Mouse (Mus musculus) cerebellum, adult 18-20 months (tissue): ENCODE results near the gene Id1.

ENCODE experiments used
- DNase-seq, 2 experiments: peaks; one replicate each; pipeline ENCODE4 v3.0.0; 2021

Gene Id1

DNA sequence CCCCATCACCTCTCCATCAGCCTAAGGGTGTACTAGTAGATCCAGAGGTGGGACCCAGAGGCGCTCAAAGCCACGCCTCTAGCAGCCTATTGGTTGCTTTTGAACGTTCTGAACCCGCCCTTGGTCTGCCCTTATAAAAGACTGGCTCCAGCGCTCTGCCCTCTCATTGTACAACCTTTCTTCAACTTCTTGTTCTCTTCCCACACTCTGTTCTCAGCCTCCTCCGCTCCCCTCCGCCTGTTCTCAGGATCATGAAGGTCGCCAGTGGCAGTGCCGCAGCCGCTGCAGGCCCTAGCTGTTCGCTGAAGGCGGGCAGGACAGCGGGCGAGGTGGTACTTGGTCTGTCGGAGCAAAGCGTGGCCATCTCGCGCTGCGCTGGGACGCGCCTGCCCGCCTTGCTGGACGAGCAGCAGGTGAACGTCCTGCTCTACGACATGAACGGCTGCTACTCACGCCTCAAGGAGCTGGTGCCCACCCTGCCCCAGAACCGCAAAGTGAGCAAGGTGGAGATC is at the start of gene Id1:
Gene Id1, plus strand, starts transcription at position 162 of the 512 bp plus-strand sequence.
- DNase-seq = peak; percentile 39 to 55

DNA sequence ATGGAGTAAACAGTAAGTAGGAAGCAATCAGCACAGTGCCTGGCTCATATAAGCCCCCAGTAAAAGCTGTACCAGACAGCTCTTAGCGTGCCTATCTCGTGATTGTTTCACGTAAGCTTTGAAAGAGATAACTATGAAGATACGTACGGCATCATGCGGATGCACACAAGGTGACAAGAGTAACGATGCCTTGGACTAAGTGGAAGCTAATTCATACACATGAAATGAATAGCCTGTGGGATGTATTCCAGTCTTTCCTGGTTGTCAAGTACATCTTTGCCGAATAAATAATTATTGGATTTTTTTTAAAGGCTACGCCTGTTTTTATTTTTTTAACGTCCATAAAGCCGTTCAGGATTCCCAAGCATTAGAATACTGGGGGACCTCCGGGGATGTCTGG is 49.7 kb upstream of the Id1 start:
- DNase-seq = no peak

- DNase-seq = peak; percentile 93 to 95
These were observed 49.2 kb upstream of the Id1 start, which contains the start of gene Mcts2 for GRCm38 (mm10) chr2:152686806-152687267. TSS of gene Mcts2 (plus strand) at chr2:152687035.

GRCm38 (mm10) chr2:152691564-152692217 is 44.4 kb upstream of the Id1 start:
- DNase-seq = peak in 1 of 2 experiments; percentile 60

DNA sequence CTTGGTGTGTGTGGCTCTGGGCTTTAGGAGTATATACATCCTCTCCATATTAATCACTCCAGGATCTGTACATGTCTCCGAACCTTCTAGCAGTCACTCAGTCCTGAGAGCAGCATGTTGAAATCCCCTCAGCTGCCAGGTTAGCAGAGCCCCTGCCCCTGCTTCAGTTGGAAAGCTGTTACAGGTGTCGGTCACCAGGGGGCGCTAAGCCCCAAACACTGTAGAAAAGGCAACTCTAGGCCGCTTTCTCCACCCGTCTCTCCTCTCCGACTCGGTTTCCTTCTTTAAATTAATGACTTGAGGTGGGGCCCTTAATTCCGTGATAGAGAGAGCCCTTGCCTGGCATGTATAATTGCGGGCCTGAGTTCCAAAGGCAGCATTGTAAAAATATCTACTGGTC is 42.8 kb upstream of the Id1 start:
- DNase-seq = peak; percentile 67 to 81

DNA sequence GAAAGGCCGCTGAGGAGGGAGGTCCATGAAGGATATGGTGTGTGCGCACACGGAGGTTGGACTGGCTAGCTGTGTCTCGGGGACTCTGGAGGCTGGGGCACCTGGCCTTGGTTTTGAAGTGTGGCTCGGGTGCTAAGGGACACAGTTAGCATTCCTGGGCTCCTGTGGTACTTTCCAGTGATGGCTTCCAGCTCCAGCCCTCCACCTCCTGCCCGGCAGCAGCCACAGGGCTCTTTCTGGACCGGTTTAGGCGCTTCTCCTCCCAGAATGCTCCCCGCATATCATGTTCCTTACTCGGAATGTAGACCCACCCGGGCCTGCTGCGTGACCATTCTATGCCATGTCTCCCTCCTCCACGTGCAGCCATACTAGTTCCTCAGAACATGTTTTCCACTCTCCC is 42.3 kb upstream of the Id1 start:
- DNase-seq = no peak

GRCm38 (mm10) chr2:152694708-152695107 is 41.3 kb upstream of the Id1 start:
- DNase-seq = no peak

DNA sequence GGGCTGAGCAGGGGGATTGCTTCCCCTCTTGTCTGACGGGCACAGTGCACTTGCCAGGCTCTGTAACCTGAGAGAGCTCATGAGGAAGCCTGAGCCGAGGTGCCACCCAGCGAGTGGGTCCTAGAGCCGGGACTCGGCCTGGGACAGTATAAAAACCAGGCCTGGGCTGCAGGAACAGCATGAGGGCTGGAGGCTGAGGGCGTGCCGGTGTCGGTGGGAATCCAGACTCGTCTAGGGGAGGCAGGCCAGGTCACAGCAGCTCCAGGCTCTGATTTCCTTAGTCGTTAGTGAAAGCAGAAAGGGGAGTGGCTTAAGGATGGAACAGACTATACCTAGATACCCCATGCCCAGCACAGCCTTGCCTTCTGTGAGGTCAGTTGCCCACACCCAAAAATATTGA is 40.0 kb upstream of the Id1 start:
- DNase-seq = no peak

- peak; percentile 93 to 97 for DNase-seq
These were observed 39.4 kb upstream of the Id1 start for GRCm38 (mm10) chr2:152696476-152697164.

DNA sequence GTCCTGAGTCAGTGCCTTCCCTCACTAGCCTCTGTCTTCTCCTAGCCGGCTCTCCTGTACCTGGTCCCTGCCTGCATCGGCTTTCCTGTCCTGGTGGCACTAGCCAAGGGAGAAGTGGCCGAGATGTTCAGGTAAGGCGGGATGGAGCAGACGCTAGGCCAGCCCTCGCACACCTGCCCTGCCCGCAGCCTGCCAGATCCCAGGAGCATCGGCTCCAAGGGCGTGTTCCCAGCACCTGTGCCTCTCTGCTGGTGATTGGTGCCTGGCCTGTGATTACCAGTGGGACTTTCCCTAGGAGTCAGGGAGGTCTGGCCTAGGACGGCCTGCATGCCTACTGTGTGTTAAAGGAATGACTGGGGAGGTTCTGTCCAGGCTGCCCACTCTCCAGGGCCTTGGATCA is 35.9 kb upstream of the Id1 start:
- peak; percentile 40 to 54 for DNase-seq

- DNase-seq = peak; percentile 59 to 62
These were observed 35.3 kb upstream of the Id1 start for GRCm38 (mm10) chr2:152700725-152701124.

DNA sequence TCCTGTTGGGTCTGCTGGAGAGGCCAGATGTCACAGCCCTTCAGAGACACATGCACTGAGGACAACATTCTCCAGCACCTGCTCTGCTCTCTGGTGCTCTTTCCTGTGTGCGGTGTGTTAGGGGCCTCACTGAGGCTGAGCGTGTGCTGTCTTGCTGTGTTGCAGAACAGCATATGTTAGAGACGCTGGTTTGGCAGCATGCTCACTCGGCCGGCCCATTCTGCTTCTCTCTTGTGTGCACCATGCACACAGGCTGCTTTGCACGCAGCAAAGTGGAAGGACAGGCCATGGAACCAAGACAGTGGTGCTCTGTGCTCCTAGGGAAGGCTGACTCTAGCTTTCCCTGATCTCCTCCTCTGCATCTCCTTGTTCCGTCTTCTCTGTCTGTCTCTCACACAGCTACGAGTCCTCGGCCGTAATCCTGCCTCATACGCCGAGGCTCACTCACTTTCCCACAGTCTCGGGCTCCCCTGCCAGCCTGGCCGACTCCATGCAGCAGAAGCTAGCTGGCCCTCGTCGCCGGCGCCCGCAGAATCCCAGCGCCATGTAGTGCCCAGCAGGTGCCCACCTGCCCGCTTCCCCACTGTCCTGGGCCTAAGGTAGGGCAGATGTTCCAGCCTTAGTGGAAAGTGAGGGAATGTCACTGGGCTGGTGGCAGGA is 32.3 kb upstream of the Id1 start:
- peak; percentile 63 to 64 for DNase-seq

DNA sequence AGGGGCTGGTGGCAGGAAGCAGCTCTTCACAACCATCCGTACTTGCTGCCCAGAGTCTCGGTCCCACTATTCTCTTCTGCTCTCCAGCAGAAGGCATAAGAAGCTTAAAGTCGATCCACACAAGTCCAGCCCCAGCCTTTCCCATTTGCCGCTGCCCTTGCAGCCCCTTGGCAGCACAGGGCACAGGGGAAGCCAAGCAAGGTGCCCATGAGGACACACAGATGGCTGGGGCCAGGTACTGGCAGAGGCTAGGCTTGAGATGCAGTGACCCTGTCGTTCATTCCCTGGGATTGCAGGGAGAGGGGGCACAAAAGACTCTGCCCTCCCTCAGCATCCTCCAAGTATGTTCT is 31.8 kb upstream of the Id1 start:
- peak; percentile 73 to 79 for DNase-seq

- peak; percentile 33 to 56 for DNase-seq
These were observed 31.2 kb upstream of the Id1 start for GRCm38 (mm10) chr2:152704811-152705370.

DNA sequence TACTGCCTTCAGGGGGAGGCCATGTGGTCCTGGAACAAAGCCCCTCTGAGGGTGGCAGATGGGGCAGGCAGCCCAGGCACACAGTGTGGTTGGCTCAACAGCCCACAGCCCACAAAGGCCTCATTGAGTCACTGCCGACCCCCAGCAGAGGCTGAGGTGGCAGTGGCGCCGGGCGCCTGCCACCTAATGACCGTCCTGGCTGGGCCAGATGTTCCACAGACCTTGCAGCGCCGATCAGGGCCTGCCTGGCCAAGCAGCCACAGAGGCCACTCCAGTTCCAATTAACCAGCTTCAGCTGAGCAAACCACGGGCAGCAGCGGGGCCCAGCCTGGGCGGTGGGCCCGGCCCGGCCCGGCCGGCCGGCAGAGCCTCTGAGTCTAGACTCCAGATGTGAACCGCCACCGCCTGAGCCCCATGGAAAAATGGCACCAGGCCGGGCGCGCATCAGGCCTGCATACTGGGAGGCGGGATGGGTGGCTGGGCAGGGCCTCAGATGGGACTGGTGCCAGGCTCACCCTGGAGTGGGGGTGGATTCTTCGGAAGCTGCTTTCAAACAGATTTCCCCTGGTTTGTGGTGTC is 30.0 kb upstream of the Id1 start:
- peak; percentile 39 to 59 for DNase-seq

GRCm38 (mm10) chr2:152707186-152707585 is 28.9 kb upstream of the Id1 start:
- peak in 1 of 2 experiments; percentile 30 for DNase-seq

DNA sequence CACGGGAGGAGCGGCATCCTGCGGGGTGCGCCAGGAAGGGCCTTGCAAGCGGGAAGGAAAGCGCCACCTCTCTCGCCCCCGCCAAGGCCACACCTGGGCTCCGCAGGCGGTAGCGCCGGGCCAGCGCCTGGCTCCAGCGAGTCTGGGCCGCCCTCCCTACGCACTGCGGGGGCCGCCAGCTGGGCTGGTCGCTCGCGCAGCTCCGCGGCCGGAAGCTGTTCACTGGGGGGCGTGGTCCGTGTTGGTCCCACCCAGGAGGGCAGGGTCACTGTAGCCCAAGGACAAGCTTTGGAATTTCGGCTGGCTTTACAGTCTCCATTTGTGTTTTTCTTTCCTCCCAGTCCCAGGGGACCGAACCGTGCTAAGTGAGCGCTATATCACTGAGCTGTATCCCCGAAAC is 28.4 kb upstream of the Id1 start:
- DNase-seq = peak; percentile 77 to 79

- DNase-seq = no peak
These were observed 27.0 kb upstream of the Id1 start for GRCm38 (mm10) chr2:152709066-152709465.

- no peak for DNase-seq
These were observed 19.7 kb upstream of the Id1 start for GRCm38 (mm10) chr2:152716241-152716772.

- DNase-seq = no peak
These were observed 18.4 kb upstream of the Id1 start for GRCm38 (mm10) chr2:152717652-152718051.

DNA sequence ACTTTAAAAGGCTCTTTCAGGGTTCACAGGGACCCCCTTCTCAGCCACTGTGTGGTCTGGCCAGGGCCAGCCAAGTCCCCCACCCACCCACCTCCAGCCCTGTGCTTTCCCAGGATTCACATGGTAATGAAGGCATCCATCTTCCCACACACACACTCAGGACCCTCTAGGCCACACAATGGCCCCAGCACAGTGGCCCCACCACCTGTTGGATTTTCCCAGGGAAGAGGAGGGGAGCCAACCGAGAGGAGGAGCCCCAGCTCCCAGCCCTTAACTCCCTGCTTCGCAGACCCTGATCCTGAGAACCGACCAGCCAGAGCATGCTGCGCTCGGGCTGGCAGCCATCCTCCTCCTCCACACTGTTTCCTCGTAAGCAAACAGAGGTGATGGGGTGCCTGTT is 18.0 kb upstream of the Id1 start:
- DNase-seq = no peak

DNA sequence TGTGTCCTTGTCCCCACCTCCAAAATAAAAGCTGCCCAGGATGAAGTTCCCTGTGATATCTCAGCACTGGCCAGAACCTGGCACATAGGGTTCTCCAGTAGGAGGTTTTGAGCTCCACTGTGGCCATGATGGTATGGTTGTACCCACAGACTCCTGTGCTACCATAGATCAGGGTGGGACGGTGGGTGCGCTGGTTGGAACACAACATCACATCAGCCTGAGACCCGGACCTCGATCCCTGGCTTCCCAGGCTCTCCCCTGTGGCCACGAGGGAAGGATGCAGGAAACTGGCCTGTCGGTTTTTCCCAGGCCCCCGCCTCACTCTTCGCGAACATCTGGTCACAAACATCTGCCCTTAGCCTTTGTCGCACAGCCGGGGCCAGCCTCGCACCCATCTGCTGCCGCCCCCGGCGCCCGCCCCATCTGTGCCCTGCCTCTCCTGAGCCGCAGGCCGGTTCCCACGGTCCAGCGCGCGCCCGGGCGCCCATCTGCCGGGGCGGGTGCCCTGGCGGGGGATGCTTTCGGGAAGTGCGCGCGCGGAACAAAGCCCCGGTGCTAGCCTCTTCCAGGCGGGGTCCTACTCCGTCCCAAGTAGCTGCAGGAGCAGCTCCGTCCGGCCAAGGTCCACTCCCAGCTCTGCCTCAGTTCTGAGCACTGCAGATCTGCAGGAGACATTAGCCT is 12.3 kb upstream of the Id1 start:
- DNase-seq = no peak
